Mouse (Mus musculus) midbrain, embryonic 13.5 days (tissue): ENCODE data around the gene Fam189a2. TPM values are rescaled to one million over a fixed set of nuclear protein-coding genes. Genes with fewer than 3 reads are reported as not detected.

ENCODE experiments used
- ATAC-seq: fragments of 200-750 bp; cut with Nextera tagmentation; 2 replicates; pipeline ENCODE4 v1.8.0; 2017; ENCODE audit warnings: mild to moderate bottlenecking, moderate TSS enrichment, moderate library complexity
- H3K27ac ChIP-seq: fragments of 300-500 bp; sonication (generic); 2 replicates; pipeline ENCODE4 v1.5.1; 2015; ENCODE audit warnings: inconsistent platforms, mild to moderate bottlenecking, moderate library complexity
- H3K27me3 ChIP-seq: fragments of 300-500 bp; sonication (generic); 2 replicates; pipeline ENCODE4 v1.6.1; 2015; ENCODE audit warnings: mild to moderate bottlenecking, inconsistent platforms
- H3K36me3 ChIP-seq: fragments of 300-500 bp; sonication (generic); 2 replicates; pipeline ENCODE4 v1.6.1; 2015; ENCODE audit warnings: mild to moderate bottlenecking, inconsistent platforms
- H3K4me1 ChIP-seq: fragments of 300-500 bp; sonication (generic); replicated peaks from 2 replicates; pipeline ENCODE4 v1.6.1; 2015; ENCODE audit warnings: inconsistent platforms
- H3K4me2 ChIP-seq: fragments of 300-500 bp; sonication (generic); replicated peaks from 2 replicates; pipeline ENCODE4 v1.6.1; 2015; ENCODE audit warnings: moderate library complexity, mild to moderate bottlenecking, inconsistent platforms
- H3K4me3 ChIP-seq: fragments of 300-500 bp; sonication (generic); replicated peaks from 2 replicates; pipeline ENCODE4 v1.5.1; 2015; ENCODE audit warnings: mild to moderate bottlenecking, inconsistent platforms
- H3K9ac ChIP-seq: fragments of 300-500 bp; sonication (generic); replicated peaks from 2 replicates; pipeline ENCODE4 v1.6.1; 2015; ENCODE audit warnings: mild to moderate bottlenecking, inconsistent platforms
- H3K9me3 ChIP-seq: fragments of 300-500 bp; sonication (generic); 2 replicates; pipeline ENCODE4 v1.6.1; 2016; ENCODE audit warnings: mild to moderate bottlenecking, inconsistent platforms
- WGBS: fragments of 180-500 bp; shearing (Covaris S2); methylation state at CpG from one replicate; pipeline ENCODE4 v1.1.7; 2015; 5-methylcytosine and 5-hydroxymethylcytosine counted together
- polyA plus RNA-seq: library from polyadenylated mRNA; unstranded; fragments of >200 nt; fragmentation: Nextera tagmentation; extraction: Ambion mirVana; gene quantifications from 2 replicates; pipeline ENCODE4 v1.2.1, GENCODE M21; 2015

The Fam189a2 gene
- polyA plus RNA-seq, 1 experiment from 2014 or later, result 1.4 TPM

DNA sequence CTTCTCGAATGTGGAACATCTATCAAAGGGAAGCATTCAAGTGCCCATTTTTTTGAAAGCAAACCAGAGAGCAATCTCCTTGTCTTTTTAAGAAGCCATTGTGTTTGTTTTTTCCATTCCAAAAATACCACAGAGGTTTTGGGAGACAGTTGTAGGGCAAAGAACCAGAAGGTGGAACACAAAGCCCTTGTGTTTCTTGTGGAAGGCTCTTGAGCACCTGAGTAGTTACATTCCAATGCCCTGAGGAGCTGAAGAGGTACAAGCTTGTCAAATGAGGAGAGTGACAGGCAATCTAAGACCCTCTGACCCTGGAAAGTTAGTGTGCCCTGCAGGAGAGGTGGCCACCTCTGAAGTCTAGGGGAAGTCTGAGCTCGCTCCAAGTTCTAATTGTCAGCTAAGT, 19.7 kb upstream of the Fam189a2 start:
- 75% methylated on average over 2 of the region's 2 CpGs for whole genome bisulfite sequencing
- Histone ChIP-seq H3K4me1 (no peaks in the 10 kb centered on the region), H3K4me2 (no peak overlapping the region), H3K27ac (no peak overlapping the region), H3K9me3 (no peaks in the 10 kb centered on the region), H3K27me3 (no peaks in the 10 kb centered on the region), H3K9ac (no peak overlapping the region), H3K36me3 (no peaks in the 10 kb centered on the region), H3K4me3 (no peak overlapping the region)
- ATAC-seq, result no peak

DNA sequence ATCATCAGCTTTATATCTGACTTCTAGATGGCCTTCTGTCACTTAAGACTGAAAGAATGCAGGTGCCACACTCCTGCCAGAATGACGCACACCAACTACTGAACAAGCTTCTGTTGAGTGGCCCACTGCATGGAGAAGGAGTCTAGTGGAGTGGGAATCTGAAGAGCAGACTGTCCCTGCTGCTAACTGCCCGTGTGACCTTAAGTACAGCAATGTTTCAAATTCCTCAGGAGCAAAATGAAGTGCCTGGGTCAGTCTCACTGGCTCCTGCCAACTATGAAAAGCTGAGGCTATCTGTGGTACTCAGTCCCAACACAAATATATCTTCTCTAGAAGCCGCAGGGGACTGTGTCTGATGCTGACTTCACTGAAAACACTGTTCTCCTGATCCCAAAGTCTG, 18.5 kb upstream of the Fam189a2 start:
- H3K36me3 ChIP-seq, result no peaks in the 10 kb centered on the region
- H3K27me3 ChIP-seq, result no peaks in the 10 kb centered on the region
- H3K9me3 ChIP-seq, result no peaks in the 10 kb centered on the region
- H3K4me3 ChIP-seq, result no peak overlapping the region
- no peak overlapping the region for H3K4me2 ChIP-seq
- no peak overlapping the region for H3K9ac ChIP-seq
- no peaks in the 10 kb centered on the region for H3K4me1 ChIP-seq
- H3K27ac ChIP-seq, result no peak overlapping the region
- ATAC-seq, result no peak
- 88% methylated on average over 3 of the region's 3 CpGs for WGBS

- Histone ChIP-seq H3K36me3 (no peaks in the 10 kb centered on the region), H3K9ac (no peak overlapping the region), H3K27me3 (no peaks in the 10 kb centered on the region), H3K4me2 (no peak overlapping the region), H3K4me3 (no peak overlapping the region), H3K4me1 (no peaks in the 10 kb centered on the region), H3K9me3 (no peaks in the 10 kb centered on the region), H3K27ac (no peak overlapping the region)
- WGBS, result 90% methylated on average over 10 of the region's 10 CpGs
- no peak for ATAC-seq
Observed at GRCm38 (mm10) chr19:24046395-24046993, 15.7 kb upstream of the Fam189a2 start.

GRCm38 (mm10) chr19:24042387-24042786, 11.6 kb upstream of the Fam189a2 start:
- ATAC-seq, result no peak
- no peak overlapping the region for H3K4me3 ChIP-seq
- no peaks in the 10 kb centered on the region for H3K36me3 ChIP-seq
- H3K4me1 ChIP-seq, result no peaks in the 10 kb centered on the region
- 94% methylated on average over 2 of the region's 2 CpGs for WGBS
- no peaks in the 10 kb centered on the region for H3K9me3 ChIP-seq
- H3K4me2 ChIP-seq, result no peak overlapping the region
- H3K27ac ChIP-seq, result no peak overlapping the region
- no peaks in the 10 kb centered on the region for H3K27me3 ChIP-seq
- no peak overlapping the region for H3K9ac ChIP-seq

GRCm38 (mm10) chr19:24039061-24039853, 8.4 kb upstream of the Fam189a2 start:
- Histone ChIP-seq H3K27ac (no peak overlapping the region), H3K36me3 (no peaks in the 10 kb centered on the region), H3K4me1 (peaks cover 7% of the 10 kb centered on the region), H3K9me3 (no peaks in the 10 kb centered on the region), H3K9ac (no peak overlapping the region), H3K27me3 (peaks cover 6% of the 10 kb centered on the region; the same call in 1 of the 2 replicates), H3K4me3 (no peak overlapping the region), H3K4me2 (no peak overlapping the region)
- 82% methylated on average over 14 of the region's 14 CpGs for WGBS
- ATAC-seq, result no peak

DNA sequence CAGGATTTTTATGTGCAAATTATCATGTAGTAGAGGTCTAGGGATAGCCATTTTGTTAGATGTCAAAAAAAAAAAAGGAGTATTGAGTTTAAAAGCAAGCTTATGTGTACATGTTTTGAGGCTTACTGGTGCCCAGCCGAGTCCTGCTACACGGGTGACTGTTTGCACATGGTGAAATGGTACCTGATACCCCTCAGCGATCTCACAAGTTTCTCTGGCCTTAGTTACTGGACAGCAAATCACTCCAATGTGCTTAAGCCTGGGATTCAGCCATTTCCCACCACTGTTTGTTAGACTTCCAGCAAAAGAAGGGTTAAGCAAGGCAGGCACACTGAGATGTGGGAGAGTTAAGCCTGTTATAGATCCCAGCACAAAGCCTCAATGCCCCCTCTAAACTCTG, 3.5 kb upstream of the Fam189a2 start:
- Histone ChIP-seq H3K36me3 (no peaks in the 10 kb centered on the region), H3K9me3 (no peaks in the 10 kb centered on the region), H3K9ac (no peak overlapping the region), H3K4me3 (no peak overlapping the region), H3K4me1 (peaks cover 28% of the 10 kb centered on the region), H3K27ac (no peak overlapping the region), H3K4me2 (no peak overlapping the region), H3K27me3 (peaks cover 40% of the 10 kb centered on the region)
- 11% methylated on average over 3 of the region's 3 CpGs for WGBS
- no peak for ATAC-seq

GRCm38 (mm10) chr19:24032654-24033236, 1.9 kb upstream of the Fam189a2 start:
- Histone ChIP-seq H3K9me3 (no peaks in the 10 kb centered on the region), H3K9ac (no peak overlapping the region), H3K27me3 (peaks cover 55% of the 10 kb centered on the region), H3K4me3 (no peak overlapping the region), H3K4me1 (peaks cover 28% of the 10 kb centered on the region), H3K27ac (no peak overlapping the region), H3K36me3 (no peaks in the 10 kb centered on the region), H3K4me2 (no peak overlapping the region)
- WGBS, result 21% methylated on average over 5 of the region's 5 CpGs
- no peak for ATAC-seq

DNA sequence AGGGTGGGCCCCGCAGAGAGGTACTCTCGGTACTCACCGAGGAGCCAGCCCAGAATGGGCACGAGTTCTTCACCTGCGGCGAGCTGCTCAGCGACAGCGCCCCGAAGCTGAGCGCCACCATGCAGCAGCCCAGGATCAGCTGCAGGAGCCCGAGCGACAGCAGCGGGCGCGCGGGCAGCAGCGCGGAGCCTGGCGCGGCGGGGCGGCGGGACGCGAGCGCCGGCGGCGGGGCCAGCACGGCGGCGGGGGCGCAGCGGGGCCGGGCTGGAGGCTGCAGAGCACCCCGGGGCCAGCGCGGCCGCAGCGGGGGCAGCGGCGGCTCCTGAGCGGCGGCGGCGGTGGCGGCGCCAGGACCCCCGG, 328 bp downstream of the Fam189a2 start:
- Histone ChIP-seq H3K36me3 (no peaks in the 10 kb centered on the region), H3K27me3 (peaks cover 53% of the 10 kb centered on the region), H3K9me3 (no peaks in the 10 kb centered on the region), H3K9ac (peak overlapping the region; percentile 76), H3K4me1 (peaks cover 34% of the 10 kb centered on the region), H3K4me2 (peak overlapping the region; percentile 88), H3K27ac (peak overlapping the region; percentile 67), H3K4me3 (peak overlapping the region; percentile 69)
- ATAC-seq, result peak; percentile 77
- WGBS, result under 1% methylated on average over 49 of the region's 49 CpGs

GRCm38 (mm10) chr19:24029616-24030510, 956 bp downstream of the Fam189a2 start:
- peak overlapping the region; percentile 67; the same call in 1 of the 2 replicates for H3K27ac ChIP-seq
- WGBS, result 9% methylated on average over 20 of the region's 20 CpGs
- ATAC-seq, result no peak; the same call in 1 of the 2 replicates

DNA sequence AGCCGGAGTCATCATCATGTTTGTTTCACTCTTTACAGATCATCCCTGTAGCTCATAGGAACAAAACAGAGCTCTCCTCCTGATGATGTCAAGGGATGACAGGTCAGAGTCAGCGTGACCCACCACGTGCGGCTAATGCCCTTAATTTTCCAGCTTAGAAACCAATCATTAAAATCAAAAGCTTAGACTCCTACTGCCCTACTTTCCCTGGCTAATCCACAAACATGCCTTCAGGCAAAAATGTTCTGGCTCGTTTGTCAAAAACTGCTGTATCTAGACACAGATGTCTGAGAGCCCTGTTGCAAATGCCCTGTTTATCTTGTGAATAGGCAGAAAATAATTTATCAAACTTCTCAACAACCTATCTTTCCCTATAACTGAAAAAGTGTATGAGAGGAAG, 4.9 kb downstream of the Fam189a2 start:
- WGBS, result 45% methylated on average over 5 of the region's 5 CpGs
- no peak for ATAC-seq

More at GRCm38 (mm10) chr19:24029616-24030510, 956 bp downstream of the Fam189a2 start:
- no peaks in the 10 kb centered on the region for H3K36me3 ChIP-seq
- H3K9me3 ChIP-seq, result no peaks in the 10 kb centered on the region
- H3K4me2 ChIP-seq, result peak overlapping the region; percentile 88
- peaks cover 49% of the 10 kb centered on the region for H3K27me3 ChIP-seq
- H3K9ac ChIP-seq, result peak overlapping the region; percentile 76
- H3K4me1 ChIP-seq, result peaks cover 39% of the 10 kb centered on the region
- H3K4me3 ChIP-seq, result peak overlapping the region; percentile 69

GRCm38 (mm10) chr19:24024667-24025066, 6.2 kb downstream of the Fam189a2 start:
- Histone ChIP-seq H3K36me3 (no peaks in the 10 kb centered on the region), H3K9ac (no peak overlapping the region), H3K9me3 (no peaks in the 10 kb centered on the region), H3K27me3 (peaks cover 19% of the 10 kb centered on the region), H3K27ac (no peak overlapping the region), H3K4me1 (peaks cover 29% of the 10 kb centered on the region), H3K4me3 (no peak overlapping the region), H3K4me2 (no peak overlapping the region)
- WGBS, result 31% methylated on average over 1 of the region's 1 CpGs
- ATAC-seq, result no peak

More for the DNA sequence above, 4.9 kb downstream of the Fam189a2 start:
- Histone ChIP-seq H3K27ac (no peak overlapping the region), H3K36me3 (no peaks in the 10 kb centered on the region), H3K4me3 (no peak overlapping the region), H3K4me1 (peaks cover 37% of the 10 kb centered on the region), H3K4me2 (no peak overlapping the region), H3K9ac (no peak overlapping the region), H3K27me3 (peaks cover 23% of the 10 kb centered on the region), H3K9me3 (no peaks in the 10 kb centered on the region)
